Mouse (Mus musculus) 3T3-L1 (cell line): ENCODE measurements around the gene Cdkn2d.
A peak's percentile ranks its signal among the peaks of the same experiment; 100 is the strongest.
"Not testable (repeated sequence)": the region's sequence is repeated elsewhere in the genome, so short reads cannot be mapped to it uniquely, and the experiment has no call there.

ENCODE experiments used
- DNase-seq: peaks from one replicate; pipeline ENCODE4 v3.0.0-alpha.2; 2015; ENCODE audit warnings: low read depth, low spot score

Gene Cdkn2d

DNA sequence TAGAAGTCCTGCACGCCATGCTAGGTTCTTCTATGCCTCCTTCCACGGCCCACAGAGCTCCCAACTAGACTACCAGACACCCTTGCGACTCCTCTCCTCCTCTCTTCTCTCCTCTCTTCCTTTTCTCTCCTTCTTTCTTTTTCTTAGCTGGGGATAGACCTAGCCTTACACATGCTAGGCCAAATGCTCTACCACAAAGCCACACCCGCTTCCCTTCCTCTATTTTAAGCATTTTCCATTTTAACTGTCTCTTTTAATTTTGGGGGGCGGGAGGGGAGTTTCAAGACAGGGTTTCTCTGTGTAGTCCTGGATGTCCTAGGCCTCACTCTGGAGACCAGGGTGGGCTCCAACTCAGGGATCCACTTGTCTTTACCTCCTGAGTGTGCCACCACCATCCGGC lies 27.6 kb upstream of the Cdkn2d start:
- no peak for DNase-seq

DNA sequence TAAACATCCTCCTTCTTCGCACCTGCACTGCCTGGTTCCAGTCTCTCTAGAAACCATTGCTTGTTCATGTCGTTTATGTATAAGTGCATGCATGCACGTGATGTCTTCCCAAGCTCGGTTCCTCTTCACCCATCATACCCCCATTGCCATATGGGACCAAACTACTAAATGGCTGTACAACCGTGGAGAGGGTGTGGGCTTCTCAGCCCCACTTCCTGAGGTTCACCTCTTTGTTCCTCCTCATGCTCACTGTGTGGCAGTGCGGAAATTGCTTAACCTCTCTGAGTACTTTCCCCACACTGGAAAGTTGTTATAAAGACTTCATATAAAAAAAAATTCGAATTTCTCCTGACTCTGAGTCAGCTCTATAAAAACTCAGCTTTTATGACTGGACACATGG lies 25.5 kb upstream of the Cdkn2d start:
- DNase-seq: no peak

DNA sequence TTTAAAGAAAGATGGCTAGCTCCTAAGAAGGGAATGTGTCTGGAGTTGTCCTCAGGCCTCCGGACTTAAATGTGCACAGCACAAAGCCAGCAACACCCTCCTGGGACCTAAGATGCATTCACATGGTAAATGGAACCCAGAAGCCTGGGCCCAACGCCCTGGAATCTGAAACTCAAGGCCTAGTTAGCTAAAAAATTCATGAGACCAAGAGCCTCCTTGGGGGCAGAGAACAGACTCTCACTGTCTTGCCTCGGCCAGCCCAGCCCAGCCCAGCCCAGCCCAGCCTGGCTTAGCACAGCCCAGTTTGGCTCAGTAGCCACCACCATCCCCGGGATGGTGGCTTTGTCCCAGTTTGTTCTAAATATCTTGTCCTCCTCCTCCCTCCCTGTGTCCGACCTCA lies 24.2 kb upstream of the Cdkn2d start:
- DNase-seq: peak; percentile 48

DNA sequence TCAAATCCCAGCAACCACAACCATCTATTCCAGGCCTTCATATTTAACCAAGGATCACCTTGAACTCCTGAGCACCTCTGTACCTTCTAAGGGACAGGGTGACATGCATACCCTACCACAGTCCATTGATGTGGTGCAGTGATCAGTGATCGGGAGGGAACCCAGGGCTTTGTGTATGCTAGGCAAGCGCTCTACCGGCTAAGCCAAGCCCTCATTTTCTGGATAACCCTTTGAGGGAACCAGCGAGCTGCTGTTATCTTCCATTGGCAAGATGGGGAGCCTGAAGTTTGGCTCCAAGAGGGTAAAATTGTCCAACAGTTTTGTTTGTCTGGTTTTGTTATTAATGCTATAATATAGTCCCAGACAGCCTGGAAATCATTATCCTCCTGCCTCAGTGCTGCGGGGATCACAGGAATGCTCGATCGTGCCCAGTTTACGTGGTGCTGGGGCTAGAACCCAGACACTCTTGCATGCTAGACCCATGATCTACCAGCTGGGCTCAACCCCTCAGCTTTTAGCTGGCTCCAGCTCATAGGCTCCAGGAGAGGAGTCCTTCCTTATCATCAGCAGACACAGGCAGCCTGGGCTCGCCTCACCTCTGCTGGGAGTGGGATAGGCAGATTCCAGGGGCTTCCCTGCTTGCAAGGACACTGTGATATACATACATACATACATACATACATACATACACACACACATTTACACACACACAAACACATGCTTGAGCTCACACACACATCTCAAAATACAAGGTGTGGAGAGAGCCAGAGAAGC lies 23.3 kb upstream of the Cdkn2d start:
- no peak for DNase-seq

DNA sequence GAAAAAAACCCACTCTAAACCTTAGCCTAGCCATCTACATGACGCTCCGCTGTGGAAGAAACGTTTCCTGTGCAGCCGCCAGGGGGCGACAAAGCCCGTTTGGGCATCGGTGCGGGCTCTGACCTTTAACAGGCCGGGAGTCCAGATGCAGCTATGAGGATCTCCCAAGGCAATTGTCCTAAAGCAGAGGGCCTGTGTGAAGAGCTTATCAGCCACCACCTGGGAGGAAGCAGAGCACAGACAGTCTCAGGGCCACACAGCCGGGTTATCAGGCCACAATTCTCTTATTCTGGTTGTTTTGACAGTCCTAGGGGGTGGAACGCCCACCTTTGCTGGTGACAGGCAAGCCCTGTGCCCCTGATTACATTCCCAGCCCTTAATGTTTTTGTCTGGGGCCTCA lies 22.2 kb upstream of the Cdkn2d start:
- peak; percentile 87 for DNase-seq

DNA sequence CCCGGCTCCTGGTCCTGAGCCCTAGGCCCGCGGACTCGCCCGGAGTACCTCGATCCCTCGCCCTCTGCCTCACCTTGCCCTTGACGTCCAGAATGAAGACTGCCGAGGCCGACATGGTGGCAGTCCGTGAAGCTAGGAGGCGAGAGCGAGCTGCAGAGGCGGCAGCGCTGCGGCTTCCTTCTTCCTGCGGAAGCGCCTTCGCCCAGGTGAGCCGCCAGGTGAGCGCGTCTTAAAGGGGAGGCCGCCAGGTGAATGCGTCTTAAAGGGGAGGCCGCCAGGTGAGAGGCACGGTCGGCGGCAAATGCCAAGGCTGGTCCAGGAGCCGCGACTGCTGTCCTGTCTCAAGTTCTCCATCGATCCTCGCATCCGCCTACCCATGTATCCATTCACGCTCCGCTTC lies 20.9 kb upstream of the Cdkn2d start, which contains the start of gene Ap1m2:
Gene Ap1m2 (minus strand): TSS at position 204 of the 400 bp plus-strand sequence.
- DNase-seq: no peak

DNA sequence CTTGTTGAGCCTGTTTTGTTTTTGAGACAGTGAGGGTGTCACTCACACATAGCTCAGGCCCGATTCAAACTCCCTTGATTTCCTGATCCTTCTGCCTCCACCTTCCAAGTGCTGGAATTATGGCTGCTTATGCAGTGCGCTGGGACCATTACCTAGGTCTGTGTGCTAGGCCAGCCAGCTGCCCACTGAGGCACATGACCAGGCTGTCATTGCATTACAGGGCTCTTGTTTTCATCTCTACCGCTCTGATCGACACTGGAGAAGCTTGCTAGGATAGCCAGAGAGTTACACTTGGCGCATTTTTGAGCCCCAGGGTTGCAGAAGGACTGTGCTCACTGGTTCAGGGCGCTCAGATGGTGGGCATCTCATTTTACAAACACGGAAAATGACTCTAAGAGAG lies 20.5 kb upstream of the Cdkn2d start:
- no peak for DNase-seq

DNA sequence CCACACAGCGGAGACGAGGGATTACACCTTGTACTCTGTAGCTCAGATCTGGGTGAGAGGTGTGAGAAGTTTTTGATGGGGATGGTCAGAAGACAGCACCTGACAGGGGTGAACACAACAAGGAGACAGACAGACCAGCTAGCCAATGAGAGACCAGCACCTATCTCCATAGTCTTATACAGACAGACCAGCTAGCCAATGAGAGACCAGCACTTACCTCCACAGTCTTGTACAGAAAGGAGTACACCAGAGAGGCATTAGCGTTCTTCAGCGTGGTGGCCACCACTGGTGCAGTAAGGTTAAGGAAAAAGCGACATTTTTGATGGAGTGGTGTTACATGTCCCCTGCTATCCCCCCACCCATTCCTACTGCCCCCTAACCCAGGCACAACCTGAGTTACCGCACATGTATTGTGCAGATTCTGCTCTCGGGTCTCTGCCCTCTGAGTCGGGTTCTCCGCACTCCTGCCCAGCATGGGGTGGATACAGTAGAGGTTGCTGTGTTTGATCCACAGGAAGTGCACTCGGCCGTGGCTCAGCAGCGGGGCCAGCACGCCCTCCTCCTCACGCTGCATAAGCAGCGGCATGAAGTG lies 18.0 kb upstream of the Cdkn2d start:
- DNase-seq: no peak

DNA sequence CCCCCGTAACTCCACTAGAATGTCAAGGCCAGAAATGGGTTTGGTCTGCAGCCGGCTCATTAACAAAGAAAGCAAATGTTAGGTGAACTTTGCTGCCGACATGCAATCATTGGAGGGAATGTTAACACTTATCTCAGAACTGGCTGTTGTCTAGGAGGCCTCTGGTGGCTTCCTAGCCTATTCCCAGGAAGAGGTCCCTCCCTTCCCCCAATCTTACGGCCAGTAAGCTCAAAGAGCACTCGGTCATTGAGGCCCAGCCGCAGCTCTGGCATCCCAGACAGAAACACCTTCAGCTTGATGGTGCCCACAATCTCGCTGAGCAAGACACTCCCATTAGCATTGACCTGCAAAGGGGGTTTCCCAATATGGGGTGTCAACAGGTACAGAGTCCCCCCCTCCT lies 13.9 kb upstream of the Cdkn2d start:
- no peak for DNase-seq

DNA sequence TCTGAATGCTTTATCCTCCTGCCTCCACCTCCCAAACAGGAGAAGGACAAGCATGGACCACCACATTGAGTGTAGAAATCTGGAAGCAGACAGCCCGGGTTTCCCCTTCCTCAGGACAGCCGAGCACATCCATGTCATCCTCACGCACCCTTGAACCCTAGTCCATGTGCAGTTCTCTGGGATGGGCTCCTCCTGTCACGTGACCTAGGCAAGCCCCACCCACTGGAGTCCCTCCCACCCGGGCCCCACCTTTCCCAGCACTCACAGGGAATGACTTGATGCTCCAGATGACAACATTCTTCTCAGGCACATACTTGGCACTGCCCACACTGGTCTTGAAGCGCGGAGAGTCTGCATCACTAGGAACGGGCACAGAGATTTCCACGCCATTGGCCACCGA lies 7.8 kb upstream of the Cdkn2d start:
- DNase-seq: no peak

DNA sequence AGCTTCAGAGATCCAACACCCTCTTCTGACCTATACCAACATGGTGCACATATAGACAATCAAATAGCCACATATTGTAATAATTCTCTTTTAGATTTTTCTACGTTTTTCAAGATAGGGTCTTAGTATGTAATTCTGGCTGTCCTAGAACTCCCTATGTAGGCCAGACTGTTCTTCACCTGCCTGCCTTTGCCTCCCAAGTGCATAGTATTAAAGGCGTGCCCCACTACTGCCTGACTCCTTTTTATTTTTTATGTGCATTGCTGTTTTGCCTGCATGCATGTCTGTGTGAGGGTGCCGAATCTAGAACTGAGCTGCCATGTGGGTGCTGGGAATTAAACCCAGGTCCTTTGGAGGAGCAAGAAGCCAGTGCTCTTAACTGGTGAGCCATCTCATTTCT lies 1.1 kb upstream of the Cdkn2d start:
- no peak for DNase-seq

DNA sequence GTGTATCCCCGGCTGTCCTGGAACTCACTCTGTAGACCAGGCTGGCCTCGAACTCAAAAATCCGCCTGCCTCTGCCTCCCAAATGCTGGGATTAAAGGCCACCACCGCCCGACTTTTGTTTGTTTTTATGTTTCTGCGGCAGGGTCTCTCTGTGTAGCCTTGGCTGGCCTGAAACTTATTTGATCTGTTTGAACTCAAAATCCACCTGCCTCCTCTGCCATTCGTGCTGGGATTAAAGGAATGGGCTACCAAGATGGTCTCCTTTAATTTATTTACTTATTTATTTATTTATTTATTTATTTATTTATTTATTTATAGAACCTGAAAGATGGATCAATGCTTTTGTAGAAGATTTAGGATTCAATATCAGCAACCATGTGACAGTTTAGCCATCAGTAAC lies 661 bp upstream of the Cdkn2d start:
- DNase-seq: not testable (repeated sequence)

DNA sequence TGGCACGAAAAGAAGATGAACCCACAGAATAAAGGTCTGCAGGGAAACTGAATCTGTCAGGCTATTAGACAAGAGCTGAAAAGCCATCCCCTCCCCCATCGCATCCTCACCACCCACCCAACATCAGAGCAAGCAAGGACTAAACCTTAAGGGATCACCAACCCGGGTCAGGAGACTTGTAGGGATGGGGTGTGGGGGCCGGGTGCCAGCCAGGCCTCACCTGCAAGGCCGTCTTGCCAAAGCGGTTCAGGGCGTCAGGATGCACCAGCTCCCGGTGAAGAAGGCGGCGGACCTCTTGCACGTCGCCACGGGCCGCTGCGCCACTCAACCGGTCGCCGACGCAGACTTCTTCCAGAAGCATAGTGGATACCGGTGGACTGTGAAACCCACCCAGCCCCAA lies 618 bp downstream of the Cdkn2d start:
- DNase-seq: peak; percentile 49

DNA sequence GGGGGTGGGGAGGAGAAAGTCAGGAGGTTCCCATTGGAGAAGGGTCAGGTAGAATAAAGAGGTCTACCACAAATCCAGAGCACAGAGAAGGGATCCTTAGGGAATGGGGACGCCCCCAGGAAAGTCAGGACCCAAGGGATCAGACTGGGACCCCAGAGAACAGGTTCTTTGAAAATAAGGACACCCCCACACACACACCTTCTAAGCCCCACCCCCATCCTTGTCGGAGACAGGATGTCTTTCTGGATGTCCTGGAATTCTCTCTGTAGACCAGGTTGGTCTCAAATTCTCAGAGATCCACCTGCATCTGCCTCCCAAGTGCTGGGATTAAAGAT lies 1.9 kb downstream of the Cdkn2d start:
- DNase-seq: no peak

DNA sequence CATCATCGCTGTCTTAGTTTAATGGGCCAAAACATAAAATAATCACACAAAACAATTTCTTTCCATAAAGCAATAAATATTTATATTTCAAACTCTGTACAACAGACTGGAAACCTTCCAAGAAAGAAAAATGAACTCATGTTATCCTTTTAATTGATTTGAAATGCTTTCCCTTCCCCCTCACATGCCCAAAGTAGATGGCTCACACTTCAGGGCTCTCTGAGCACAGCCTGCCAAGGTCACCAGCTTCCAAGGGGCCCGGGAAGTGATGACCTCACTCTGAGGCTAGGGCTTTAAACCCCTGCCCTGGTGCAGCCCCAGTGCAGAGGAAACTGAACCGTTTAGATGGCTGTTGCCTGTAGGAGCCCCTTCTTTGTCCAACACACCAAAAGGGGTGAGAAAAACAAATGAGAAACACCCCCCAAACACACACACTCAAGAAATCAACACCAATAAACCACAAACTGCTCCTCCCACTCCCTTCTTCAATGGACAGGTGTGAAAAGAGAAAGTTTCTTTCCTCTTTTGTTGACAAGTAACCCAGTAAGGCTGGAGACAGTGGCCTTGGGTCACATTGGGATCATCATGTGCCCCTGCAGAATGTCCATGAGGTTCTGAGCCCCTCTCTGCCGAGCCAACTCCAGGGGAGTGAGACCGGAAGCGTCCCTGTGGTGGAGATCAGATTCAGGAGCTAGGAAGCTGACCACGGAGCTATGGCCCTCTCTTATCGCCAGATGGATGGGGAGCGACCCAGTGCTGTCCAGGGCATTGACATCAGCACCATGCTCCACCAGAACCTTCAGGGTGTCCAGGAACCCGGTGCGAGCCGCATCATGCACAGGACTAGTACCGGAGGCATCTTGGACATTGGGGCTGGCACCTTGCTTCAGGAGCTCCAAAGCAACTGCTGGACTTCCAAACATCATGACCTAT lies 2.5 kb downstream of the Cdkn2d start:
- peak; percentile 48 for DNase-seq

DNA sequence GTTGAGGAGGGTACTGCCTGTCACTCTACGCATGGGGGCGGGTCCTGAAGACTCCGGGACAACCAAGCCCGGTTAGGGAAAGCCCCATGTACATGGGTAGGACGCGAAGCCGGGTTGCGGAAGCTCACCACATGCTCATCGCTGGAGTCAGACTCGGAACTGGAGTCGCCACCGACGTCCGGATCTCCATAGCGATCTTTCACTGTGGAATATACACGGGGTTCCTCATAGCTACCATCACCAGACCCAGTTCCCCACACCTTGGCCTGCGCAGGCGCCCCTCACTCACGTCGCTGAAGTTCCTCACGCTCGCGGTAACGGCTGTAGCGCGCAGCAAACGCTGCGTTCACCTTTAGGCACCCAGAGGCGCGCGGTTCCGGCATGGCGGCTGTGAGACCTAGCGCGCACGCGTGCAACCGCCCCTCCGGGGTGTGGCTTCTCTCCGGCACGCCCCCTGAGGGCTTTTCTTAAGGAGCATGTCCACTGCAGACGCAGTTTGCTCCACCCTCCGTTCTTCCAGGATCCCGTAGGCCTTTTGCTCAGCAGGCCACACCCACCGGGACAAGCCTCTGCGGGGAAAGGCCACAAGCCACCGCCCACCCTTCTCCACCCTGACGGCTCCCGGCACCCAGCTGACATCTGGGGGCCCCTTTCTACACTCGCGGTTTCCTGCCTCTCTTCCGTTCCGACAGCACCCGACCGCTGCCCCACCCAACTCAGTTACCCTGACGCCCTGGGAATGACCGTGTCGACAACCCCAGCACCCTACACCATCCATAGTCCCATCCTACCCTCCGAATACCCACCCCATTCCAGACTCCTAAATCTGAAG lies 3.4 kb downstream of the Cdkn2d start, which contains the start of gene Kri1:
Gene Kri1 (minus strand): TSS at position 399 of the 832 bp plus-strand sequence.
- peak; percentile 99 for DNase-seq

DNA sequence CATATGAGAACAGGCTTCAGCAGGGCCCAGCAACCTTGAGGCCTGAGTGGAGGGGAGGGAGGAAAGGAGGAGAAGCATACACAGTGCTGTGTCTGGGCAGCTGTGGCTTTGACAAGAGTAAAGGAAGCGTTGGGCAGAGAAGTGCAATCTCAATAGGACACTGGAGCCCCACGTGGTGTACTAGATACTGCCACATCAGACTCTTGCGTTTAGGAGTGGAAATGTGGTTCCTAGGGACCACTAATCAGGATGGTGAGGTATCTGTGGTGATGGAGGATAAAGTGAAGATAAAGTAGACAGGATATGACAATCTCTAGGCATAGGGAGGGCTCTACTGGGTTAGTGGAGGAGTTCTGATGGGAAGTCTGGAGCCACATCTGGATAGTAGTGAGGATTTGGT lies 4.5 kb downstream of the Cdkn2d start:
- no peak for DNase-seq

DNA sequence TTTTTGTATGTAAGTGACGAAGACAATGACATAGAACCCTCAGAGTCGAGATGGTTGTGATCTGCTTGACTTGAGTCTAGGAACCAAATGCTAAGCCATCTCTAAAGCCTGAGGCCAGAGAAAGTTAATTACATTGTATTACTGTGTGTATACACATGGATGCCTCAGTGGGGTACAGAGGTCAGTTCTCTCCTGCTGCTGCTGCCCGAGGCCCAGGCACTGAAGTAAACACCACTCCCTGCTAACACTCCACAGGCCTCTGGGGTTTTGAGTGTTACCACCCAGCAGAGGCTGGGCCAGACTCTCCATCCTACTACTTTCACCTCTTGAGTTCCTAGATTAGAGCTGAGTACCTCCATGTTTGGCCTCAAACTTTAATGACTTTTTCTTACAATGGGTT lies 7.2 kb downstream of the Cdkn2d start:
- no peak for DNase-seq

DNA sequence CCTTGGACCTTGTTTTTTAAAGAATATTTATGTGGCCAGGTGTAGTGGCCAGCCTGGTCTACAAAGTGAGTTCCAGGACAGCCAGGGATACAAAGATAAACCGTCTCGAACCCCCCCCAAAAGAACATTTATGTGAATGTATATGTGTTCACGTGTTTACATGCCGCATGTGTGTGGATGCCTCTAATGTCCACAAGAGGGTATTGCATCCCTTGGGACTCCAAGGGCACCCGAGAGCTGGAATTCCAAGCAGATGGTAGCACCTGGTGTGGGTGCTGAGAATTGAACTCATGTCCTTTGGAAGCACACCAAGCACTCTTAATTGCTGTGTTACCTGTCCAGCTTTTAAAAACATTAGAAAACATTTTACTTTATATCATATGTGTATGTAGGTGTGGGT lies 7.6 kb downstream of the Cdkn2d start:
- DNase-seq: no peak

DNA sequence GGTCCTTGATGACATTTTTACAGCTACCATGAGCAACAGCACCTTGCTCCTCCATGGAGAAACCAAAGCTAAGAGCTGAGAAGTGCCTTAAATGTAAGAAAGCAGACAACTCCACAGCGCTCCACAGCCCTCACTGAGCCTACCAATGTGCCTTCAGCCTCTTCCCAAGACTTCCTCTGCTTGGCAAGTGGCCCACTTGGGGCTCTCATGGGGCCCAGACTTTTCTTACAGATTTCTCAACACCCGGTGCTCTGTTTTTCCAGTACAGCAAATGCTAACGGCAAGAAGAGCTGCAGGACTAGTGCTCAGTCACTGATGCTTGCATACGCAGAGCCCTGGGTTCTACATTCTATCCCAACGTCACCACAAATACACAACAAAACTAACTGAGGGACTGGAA lies 13.4 kb downstream of the Cdkn2d start:
- no peak for DNase-seq

DNA sequence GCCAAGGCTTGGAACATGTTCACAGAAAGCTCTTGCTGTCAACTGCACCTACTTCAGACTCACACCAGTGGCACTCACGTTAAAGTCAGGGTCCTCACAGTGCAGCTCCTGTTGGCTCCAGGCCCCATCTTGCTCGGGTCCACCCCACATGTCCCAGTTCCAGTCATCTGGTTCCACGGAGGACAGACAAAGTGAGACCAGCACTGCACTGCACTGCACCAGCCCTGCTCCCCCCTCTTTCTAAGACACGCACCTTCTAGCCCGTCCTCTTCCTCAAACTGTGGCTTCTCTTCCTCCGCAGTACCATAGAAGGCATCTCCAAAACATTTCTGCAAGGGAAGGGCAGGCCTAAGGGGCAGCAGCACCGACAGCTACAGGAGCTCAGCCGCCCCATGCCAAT lies 14.9 kb downstream of the Cdkn2d start:
- DNase-seq: no peak

DNA sequence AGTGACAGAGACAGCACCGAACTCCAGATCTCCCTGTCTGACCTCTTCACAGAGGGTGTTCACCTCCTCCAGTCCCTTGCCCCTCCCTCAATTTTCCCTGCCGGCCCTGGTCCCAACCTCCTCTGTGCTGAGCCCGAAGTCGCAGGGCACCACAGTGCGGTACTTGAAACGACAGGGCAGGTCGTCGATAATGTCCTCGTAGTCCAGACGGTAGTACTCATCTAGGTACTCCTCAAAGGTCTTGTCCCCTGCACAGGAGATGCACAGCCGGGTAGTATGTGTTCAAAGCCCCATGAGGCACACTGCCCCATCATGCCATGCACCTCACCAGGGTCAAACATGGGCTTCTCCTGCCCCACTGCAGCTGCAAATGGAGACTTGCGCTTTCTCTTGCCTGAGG lies 15.5 kb downstream of the Cdkn2d start:
- DNase-seq: no peak
